Mouse (Mus musculus) midbrain, embryonic 11.5 days (tissue): ENCODE measurements around the gene Slc6a12. TPM values are rescaled to one million over a fixed set of nuclear protein-coding genes. Genes with fewer than 3 reads are reported as not detected.
"Not testable (repeated sequence)": the region's sequence is repeated elsewhere in the genome, so short reads cannot be mapped to it uniquely, and the experiment has no call there.

Experiments
- ATAC-seq: fragments of 200-750 bp; cut with Nextera tagmentation; 2 replicates; pipeline ENCODE4 v1.8.0; 2017; ENCODE audit warnings: moderate TSS enrichment, moderate library complexity; ENCODE audit not compliant: low FRiP score
- DNase-seq: peaks from one replicate; pipeline ENCODE4 v3.0.0; 2015; ENCODE audit warnings: low spot score; ENCODE audit errors: missing footprints
- H3K27ac ChIP-seq: fragments of 300-500 bp; sonication (generic); 2 replicates; pipeline ENCODE4 v1.5.1; 2014; ENCODE audit warnings: low read depth, low read length
- H3K27me3 ChIP-seq: fragments of 300-500 bp; sonication (generic); 2 replicates; pipeline ENCODE4 v1.6.1; 2014; ENCODE audit warnings: mild to moderate bottlenecking, low read length, moderate library complexity, mixed read lengths; ENCODE audit not compliant: control insufficient read depth, insufficient read depth
- H3K36me3 ChIP-seq: fragments of 300-500 bp; sonication (generic); 2 replicates; pipeline ENCODE4 v1.6.1; 2014; ENCODE audit warnings: mild to moderate bottlenecking, low read length, moderate library complexity, mixed read lengths; ENCODE audit not compliant: control insufficient read depth, insufficient read depth
- H3K4me1 ChIP-seq: fragments of 300-500 bp; sonication (generic); 2 replicates; pipeline ENCODE4 v1.6.1; 2014; ENCODE audit warnings: low read length; ENCODE audit not compliant: control insufficient read depth, insufficient read depth
- H3K4me2 ChIP-seq: fragments of 300-500 bp; sonication (generic); 2 replicates; pipeline ENCODE4 v1.6.1; 2014; ENCODE audit warnings: mild to moderate bottlenecking, moderate library complexity
- H3K4me3 ChIP-seq: fragments of 300-500 bp; sonication (generic); 2 replicates; pipeline ENCODE4 v1.5.1; 2014; ENCODE audit warnings: low read depth, low read length
- H3K9ac ChIP-seq: fragments of 300-500 bp; sonication (generic); 2 replicates; pipeline ENCODE4 v1.6.1; 2014; ENCODE audit warnings: low read length
- H3K9me3 ChIP-seq: fragments of 300-500 bp; sonication (generic); 2 replicates; pipeline ENCODE4 v1.6.1; 2016; ENCODE audit warnings: low read length; ENCODE audit not compliant: control insufficient read depth
- WGBS: fragments of 180-500 bp; shearing (Covaris S2); extraction: QIAGEN DNeasy Blood & Tissue Kit; methylation state at CpG from one replicate; pipeline ENCODE4 v1.1.7; 2014; 5-methylcytosine and 5-hydroxymethylcytosine counted together
- polyA plus RNA-seq: library from polyadenylated mRNA; unstranded; fragments of >200 nt; fragmentation: Nextera tagmentation; extraction: Ambion mirVana; gene quantifications from 2 replicates; pipeline ENCODE4 v1.2.1, GENCODE M21; 2014

Gene Slc6a12
- polyA plus RNA-seq, 1 experiment from 2014 or later: 0.22 TPM

- H3K27me3 ChIP-seq: no peaks in the 10 kb centered on the region
- no peak overlapping the region for H3K27ac ChIP-seq
- 87% methylated on average over 6 of the region's 6 CpGs for WGBS
- ATAC-seq (no peak), DNase-seq (no peak)
- no peaks in the 10 kb centered on the region for H3K9me3 ChIP-seq
- no peak overlapping the region for H3K9ac ChIP-seq
- no peak overlapping the region for H3K4me3 ChIP-seq
- H3K4me2 ChIP-seq: no peak overlapping the region
- H3K4me1 ChIP-seq: no peaks in the 10 kb centered on the region
- H3K36me3 ChIP-seq: no peaks in the 10 kb centered on the region
Measured at GRCm38 (mm10) chr6:121363061-121363460, 20.2 kb downstream of the Slc6a12 start.

GRCm38 (mm10) chr6:121363956-121364355 lies 21.1 kb downstream of the Slc6a12 start:
- WGBS: 77% methylated on average over 4 of the region's 4 CpGs
- no peak overlapping the region for H3K9ac ChIP-seq
- H3K4me1 ChIP-seq: no peaks in the 10 kb centered on the region
- no peak for ATAC-seq
- no peak overlapping the region for H3K27ac ChIP-seq
- no peak for DNase-seq
- no peak overlapping the region for H3K4me2 ChIP-seq
- H3K9me3 ChIP-seq: no peaks in the 10 kb centered on the region
- no peaks in the 10 kb centered on the region for H3K27me3 ChIP-seq
- H3K36me3 ChIP-seq: no peaks in the 10 kb centered on the region
- H3K4me3 ChIP-seq: no peak overlapping the region

- H3K27me3 ChIP-seq, H3K4me2 ChIP-seq, H3K9ac ChIP-seq, H3K27ac ChIP-seq, ATAC-seq, H3K9me3 ChIP-seq, H3K36me3 ChIP-seq, H3K4me3 ChIP-seq, H3K4me1 ChIP-seq: not testable (repeated sequence)
- 20% methylated on average over 2 of the region's 2 CpGs for WGBS
- peak; percentile 76 for DNase-seq
Measured at GRCm38 (mm10) chr6:121366537-121366936, 23.7 kb downstream of the Slc6a12 start.

GRCm38 (mm10) chr6:121367099-121367498 lies 24.2 kb downstream of the Slc6a12 start:
- Histone ChIP-seq H3K9me3 (no peaks in the 10 kb centered on the region), H3K4me1 (no peaks in the 10 kb centered on the region), H3K4me3 (no peak overlapping the region), H3K9ac (no peak overlapping the region), H3K27me3 (no peaks in the 10 kb centered on the region), H3K4me2 (no peak overlapping the region), H3K27ac (no peak overlapping the region), H3K36me3 (no peaks in the 10 kb centered on the region)
- no peak for DNase-seq
- WGBS: 66% methylated on average over 3 of the region's 3 CpGs
- no peak for ATAC-seq

GRCm38 (mm10) chr6:121371197-121371980 lies 28.5 kb downstream of the Slc6a12 start:
- Histone ChIP-seq H3K9ac (no peak overlapping the region), H3K36me3 (no peaks in the 10 kb centered on the region), H3K27me3 (no peaks in the 10 kb centered on the region), H3K4me1 (no peaks in the 10 kb centered on the region), H3K9me3 (no peaks in the 10 kb centered on the region), H3K4me3 (no peak overlapping the region), H3K4me2 (no peak overlapping the region), H3K27ac (no peak overlapping the region)
- WGBS: 78% methylated on average over 10 of the region's 10 CpGs
- DNase-seq (no peak), ATAC-seq (no peak)

- DNase-seq (no peak), ATAC-seq (peak; percentile 31; the same call in 1 of the 2 replicates)
- H3K4me1 ChIP-seq: no peaks in the 10 kb centered on the region
- 85% methylated on average over 12 of the region's 12 CpGs for WGBS
- H3K4me3 ChIP-seq: no peak overlapping the region
- H3K27ac ChIP-seq: no peak overlapping the region
- H3K4me2 ChIP-seq: no peak overlapping the region
- H3K9me3 ChIP-seq: no peaks in the 10 kb centered on the region
- no peak overlapping the region for H3K9ac ChIP-seq
- H3K27me3 ChIP-seq: no peaks in the 10 kb centered on the region
- H3K36me3 ChIP-seq: no peaks in the 10 kb centered on the region
Measured at GRCm38 (mm10) chr6:121376159-121376558, 33.3 kb downstream of the Slc6a12 start.

- DNase-seq (no peak), ATAC-seq (no peak)
- Histone ChIP-seq H3K4me2 (no peak overlapping the region), H3K36me3 (no peaks in the 10 kb centered on the region), H3K9ac (no peak overlapping the region), H3K27me3 (no peaks in the 10 kb centered on the region), H3K4me3 (no peak overlapping the region), H3K27ac (no peak overlapping the region), H3K4me1 (no peaks in the 10 kb centered on the region), H3K9me3 (no peaks in the 10 kb centered on the region)
- 53% methylated on average over 4 of the region's 4 CpGs for WGBS
Measured at GRCm38 (mm10) chr6:121378256-121378655, 35.4 kb downstream of the Slc6a12 start.

- WGBS: 76% methylated on average over 8 of the region's 8 CpGs
- ATAC-seq (no peak), DNase-seq (peak; percentile 56)
- Histone ChIP-seq H3K9me3 (no peaks in the 10 kb centered on the region), H3K4me2 (no peak overlapping the region), H3K36me3 (no peaks in the 10 kb centered on the region), H3K27me3 (no peaks in the 10 kb centered on the region), H3K27ac (no peak overlapping the region), H3K4me1 (no peaks in the 10 kb centered on the region), H3K9ac (no peak overlapping the region), H3K4me3 (no peak overlapping the region)
Measured at GRCm38 (mm10) chr6:121380576-121380975, 37.7 kb downstream of the Slc6a12 start.

GRCm38 (mm10) chr6:121382071-121382470 lies 39.2 kb downstream of the Slc6a12 start:
- 40% methylated on average over 10 of the region's 10 CpGs for WGBS
- no peaks in the 10 kb centered on the region for H3K4me1 ChIP-seq
- DNase-seq (no peak), ATAC-seq (no peak)
- no peak overlapping the region for H3K4me3 ChIP-seq
- H3K4me2 ChIP-seq: no peak overlapping the region
- no peak overlapping the region for H3K27ac ChIP-seq
- H3K9me3 ChIP-seq: no peaks in the 10 kb centered on the region
- H3K9ac ChIP-seq: no peak overlapping the region
- no peaks in the 10 kb centered on the region for H3K27me3 ChIP-seq
- H3K36me3 ChIP-seq: no peaks in the 10 kb centered on the region
